8 mouse cellular contexts compared by ENCODE assay signal in genomic region chr5:121783862-121784500, GRCm38 (mm10). TPM values are rescaled to one million over a fixed set of nuclear protein-coding genes. Genes with fewer than 3 reads are reported as not detected.
DNase-seq lines count a peak whose midpoint lies in the region; ATAC-seq and TF ChIP-seq lines count a peak whose summit lies in the region.
"Had no signal": no experiment of that assay in that cellular context is flagged by ENCODE, and none has a peak within 500 bp of the region (broad histone marks: within the 10 kb centered on the region; RNA-seq: fewer than 3 reads in every experiment).

No protein-coding gene starts in this region.

- H3K4me1 ChIP-seq in limb, embryonic 14.5 days (ENCODE audit: control insufficient read depth, insufficient read depth, low read length), result no peaks in the 10 kb centered on the region
- H3K4me1 ChIP-seq in limb, embryonic 10.5 days, result no peaks in the 10 kb centered on the region
- peaks cover 8% of the 10 kb centered on the region for H3K4me1 ChIP-seq in hindbrain, embryonic 16.5 days (ENCODE audit: control insufficient read depth, insufficient read depth, low read depth, low read length)
- H3K4me1 ChIP-seq in neural tube, embryonic 14.5 days (ENCODE audit: control insufficient read depth, insufficient read depth, low read length), result peaks cover 6% of the 10 kb centered on the region; the same call in 1 of the 2 replicates

- peaks cover 87% of the 10 kb centered on the region for H3K36me3 ChIP-seq in limb, embryonic 14.5 days (ENCODE audit: control insufficient read depth, insufficient read depth, low read length)
- H3K36me3 ChIP-seq in limb, embryonic 10.5 days, result peaks cover 99% of the 10 kb centered on the region
- peaks cover 21% of the 10 kb centered on the region for H3K36me3 ChIP-seq in hindbrain, embryonic 16.5 days (ENCODE audit: control insufficient read depth, insufficient read depth, low read length)
- peaks cover 19% of the 10 kb centered on the region; the same call in 1 of the 2 replicates for H3K36me3 ChIP-seq in neural tube, embryonic 14.5 days (ENCODE audit: control insufficient read depth, insufficient read depth, low read length)

- no peak overlapping the region for H3K27ac ChIP-seq in limb, embryonic 14.5 days (replicated peaks; ENCODE audit: low read depth, low read length)
- H3K27ac ChIP-seq in limb, embryonic 10.5 days, result no peak overlapping the region
- H3K27ac ChIP-seq in hindbrain, embryonic 16.5 days (ENCODE audit: low read depth, low read length), result peak overlapping the region; percentile 52
- no peak overlapping the region for H3K27ac ChIP-seq in neural tube, embryonic 14.5 days (ENCODE audit: low read depth, low read length)
- H3K27ac ChIP-seq: heart, embryonic 13.5 days had no signal

- peak; percentile 41; the same call in 1 of the 2 replicates for ATAC-seq in limb, embryonic 14.5 days (ENCODE audit: low FRiP score, low read depth)
- ATAC-seq in hindbrain, embryonic 16.5 days, result 0 out of 2 replicates have a peak, but pooled peaks have one; percentile 64
- peak; percentile 49; the same call in 1 of the 2 replicates for ATAC-seq in neural tube, embryonic 14.5 days (ENCODE audit: low read depth)
- no peak for ATAC-seq in frontal cortex, adult (ENCODE audit: low TSS enrichment)
- ATAC-seq in erythroid progenitor cell, adult 5-6 weeks (replicated peaks; ENCODE audit: low FRiP score, poor library complexity, severe bottlenecking), result no peak

- peak; percentile 53 for DNase-seq in limb, embryonic 14.5 days (ENCODE audit: low spot score)
- DNase-seq in limb, embryonic 10.5 days (ENCODE audit: low spot score), result no peak
- DNase-seq in adrenal gland, postnatal 36 days, result peak; percentile 69 to 70

- no peaks in the 10 kb centered on the region for H3K9me3 ChIP-seq in limb, embryonic 14.5 days (ENCODE audit: control insufficient read depth, low read length)
- H3K9me3 ChIP-seq in limb, embryonic 10.5 days (replicated peaks), result no peaks in the 10 kb centered on the region
- H3K9me3 ChIP-seq in hindbrain, embryonic 16.5 days (ENCODE audit: control insufficient read depth, low read length), result no peaks in the 10 kb centered on the region
- H3K9me3 ChIP-seq in neural tube, embryonic 14.5 days (ENCODE audit: control insufficient read depth, low read length), result no peaks in the 10 kb centered on the region
- H3K9me3 ChIP-seq: heart, embryonic 13.5 days had no signal

- no peak overlapping the region for H3K4me3 ChIP-seq in limb, embryonic 14.5 days (replicated peaks; ENCODE audit: low read length)
- H3K4me3 ChIP-seq in limb, embryonic 10.5 days, result no peak overlapping the region
- H3K4me3 ChIP-seq in hindbrain, embryonic 16.5 days (ENCODE audit: low read length), result no peak overlapping the region
- H3K4me3 ChIP-seq in neural tube, embryonic 14.5 days (ENCODE audit: low read depth, low read length), result no peak overlapping the region
- H3K4me3 ChIP-seq: heart, embryonic 13.5 days had no signal

- H3K27me3 ChIP-seq in limb, embryonic 14.5 days (ENCODE audit: control insufficient read depth, insufficient read depth, low read length), result no peaks in the 10 kb centered on the region
- no peaks in the 10 kb centered on the region for H3K27me3 ChIP-seq in limb, embryonic 10.5 days (ENCODE audit: low read depth, poor library complexity, severe bottlenecking)
- H3K27me3 ChIP-seq in hindbrain, embryonic 16.5 days (replicated peaks; ENCODE audit: control insufficient read depth, insufficient read depth, low read length), result no peaks in the 10 kb centered on the region
- H3K27me3 ChIP-seq in neural tube, embryonic 14.5 days (ENCODE audit: control insufficient read depth, insufficient read depth, low read length), result no peaks in the 10 kb centered on the region
- H3K27me3 ChIP-seq: heart, embryonic 13.5 days had no signal

- H3K9ac ChIP-seq in limb, embryonic 14.5 days (ENCODE audit: low read depth, low read length, severe bottlenecking), result no peak overlapping the region
- H3K9ac ChIP-seq in hindbrain, embryonic 16.5 days (ENCODE audit: low read depth, low read length), result no peak overlapping the region
- no peak overlapping the region for H3K9ac ChIP-seq in neural tube, embryonic 14.5 days (replicated peaks; ENCODE audit: low read depth, low read length)
- H3K9ac ChIP-seq: heart, embryonic 13.5 days had no signal

- TF ChIP-seq POLR2A in limb, embryonic 14.5 days (IDR thresholded peaks at IDR 0.05; ENCODE audit: borderline replicate concordance, extremely low read depth, insufficient read depth, insufficient read length), result no peak

- 71% methylated on average over 10 of the region's 10 CpGs for WGBS in limb, embryonic 14.5 days
- 89% methylated on average over 10 of the region's 10 CpGs for WGBS in limb, embryonic 10.5 days
- 50% methylated on average over 10 of the region's 10 CpGs for WGBS in hindbrain, embryonic 16.5 days
- 67% methylated on average over 10 of the region's 10 CpGs for WGBS in neural tube, embryonic 14.5 days

- H3K4me2 ChIP-seq in limb, embryonic 14.5 days (replicated peaks; ENCODE audit: low read depth, low read length, severe bottlenecking), result no peak overlapping the region
- no peak overlapping the region; the same call in 1 of the 2 replicates for H3K4me2 ChIP-seq in hindbrain, embryonic 16.5 days (ENCODE audit: low read length)
- H3K4me2 ChIP-seq in neural tube, embryonic 14.5 days (ENCODE audit: low read depth, low read length), result no peak overlapping the region
- H3K4me2 ChIP-seq: heart, embryonic 13.5 days had no signal

RNA-seq across cellular contexts. Expression of gene Sh2b3, which starts 53.5 kb away (rescaled TPM):
- 24.1 and 34.9 TPM in 2 replicates for polyA plus RNA-seq in limb, embryonic 14.5 days (2012; rRNA removed)
- polyA plus RNA-seq in limb, embryonic 14.5 days (2014; fragmentation: Nextera tagmentation; extraction: Ambion mirVana), result 18.5 and 19.7 TPM in 2 replicates
- 10.9 and 11.2 TPM in 2 replicates for polyA plus RNA-seq in limb, embryonic 10.5 days (2016; fragmentation: Nextera tagmentation; extraction: Ambion mirVana)
- total RNA-seq in adrenal gland, postnatal 36 days (2021), result 10 to 100 TPM; 33.7 to 34.8 TPM
- 5.2 and 6.9 TPM in 2 replicates for polyA plus RNA-seq in hindbrain, embryonic 16.5 days (2015; fragmentation: Nextera tagmentation; extraction: Ambion mirVana)
- 6.4 and 8.5 TPM in 2 replicates for polyA plus RNA-seq in neural tube, embryonic 14.5 days (2014; fragmentation: Nextera tagmentation; extraction: Ambion mirVana)
- 12.2 and 14.1 TPM in 2 replicates for total RNA-seq in erythroid progenitor cell, adult 5-6 weeks (2015; ENCODE audit: low replicate concordance)
- total RNA-seq in erythroid progenitor cell, adult 5-6 weeks (2017; ENCODE audit: low replicate concordance), result 4.4 and 4.6 TPM in 2 replicates

Comparison
In these comparisons a context has a peak if more than half of its experiments do, and no peak if none do; other contexts are left out.
1. ATAC-seq: peak in limb, embryonic 14.5 days (single experiment), hindbrain, embryonic 16.5 days (single experiment) and neural tube, embryonic 14.5 days (single experiment); none in frontal cortex, adult (single experiment) and erythroid progenitor cell, adult 5-6 weeks (single experiment).